Mouse (Mus musculus) forebrain, embryonic 14.5 days (tissue): ENCODE results near the gene Tpbpa. TPM values are rescaled to one million over a fixed set of nuclear protein-coding genes. Genes with fewer than 3 reads are reported as not detected.
"Not testable (repeated sequence)": the region's sequence is repeated elsewhere in the genome, so short reads cannot be mapped to it uniquely, and the experiment has no call there.

Source experiments
- ATAC-seq: fragments of 200-750 bp; cut with Nextera tagmentation; 2 replicates; pipeline ENCODE4 v1.8.0; 2017; ENCODE audit warnings: mild to moderate bottlenecking, moderate library complexity
- DNase-seq: peaks from one replicate; pipeline ENCODE4 v3.0.0-alpha.2; 2015; ENCODE audit warnings: low spot score
- H3K27ac ChIP-seq: fragments of 300-500 bp; sonication (generic); 2 replicates; pipeline ENCODE4 v1.5.1; 2014; ENCODE audit warnings: low read depth, mild to moderate bottlenecking, control low read depth, low read length, moderate library complexity
- H3K27me3 ChIP-seq: fragments of 300-500 bp; sonication (generic); replicated peaks from 2 replicates; pipeline ENCODE4 v1.6.1; 2014; ENCODE audit warnings: low read length, control low read depth, mixed read lengths; ENCODE audit not compliant: control insufficient read depth, insufficient read depth
- H3K36me3 ChIP-seq: fragments of 300-500 bp; sonication (generic); 2 replicates; pipeline ENCODE4 v1.6.1; 2014; ENCODE audit warnings: low read length, control low read depth; ENCODE audit not compliant: control insufficient read depth, insufficient read depth
- H3K4me1 ChIP-seq: fragments of 300-500 bp; sonication (generic); 2 replicates; pipeline ENCODE4 v1.6.1; 2014; ENCODE audit warnings: antibody characterized with exemption, low read length, control low read depth; ENCODE audit not compliant: control insufficient read depth, insufficient read depth
- H3K4me2 ChIP-seq: fragments of 300-500 bp; sonication (generic); 2 replicates; pipeline ENCODE4 v1.6.1; 2014; ENCODE audit warnings: mild to moderate bottlenecking, control low read depth, low read length
- H3K4me3 ChIP-seq: fragments of 300-500 bp; sonication (generic); 2 replicates; pipeline ENCODE4 v1.5.1; 2014; ENCODE audit warnings: low read depth, low read length, control low read depth
- H3K9ac ChIP-seq: fragments of 300-500 bp; sonication (generic); 2 replicates; pipeline ENCODE4 v1.6.1; 2014; ENCODE audit warnings: mild to moderate bottlenecking, low read length, control low read depth, moderate library complexity
- H3K9me3 ChIP-seq: fragments of 300-500 bp; sonication (generic); replicated peaks from 2 replicates; pipeline ENCODE4 v1.6.1; 2016; ENCODE audit warnings: low read length, control low read depth, mixed read lengths; ENCODE audit not compliant: control insufficient read depth
- WGBS: fragments of 180-500 bp; shearing (Covaris S2); extraction: QIAGEN DNeasy Blood & Tissue Kit; methylation state at CpG from one replicate; pipeline ENCODE4 v1.1.7; 2014; 5-methylcytosine and 5-hydroxymethylcytosine counted together
- polyA plus RNA-seq: library from polyadenylated mRNA; unstranded; fragments of >200 nt; fragmentation: Nextera tagmentation; extraction: Ambion mirVana; gene quantifications from 2 replicates; pipeline ENCODE4 v1.2.1, GENCODE M21; 2014

The Tpbpa gene
- polyA plus RNA-seq, 1 experiment from 2014 or later: not detected

GRCm38 (mm10) chr13:60896794-60897193, 45.0 kb downstream of the Tpbpa start, which contains the start of gene Gm49392:
Gene Gm49392, minus strand, starts transcription at chr13:60896894.
- H3K36me3 ChIP-seq, H3K27me3 ChIP-seq, H3K27ac ChIP-seq, H3K9me3 ChIP-seq, H3K4me2 ChIP-seq, H3K9ac ChIP-seq, DNase-seq, ATAC-seq, H3K4me1 ChIP-seq, H3K4me3 ChIP-seq: not testable (repeated sequence)
- 90% methylated on average over 6 of the region's 8 CpGs for WGBS

DNA sequence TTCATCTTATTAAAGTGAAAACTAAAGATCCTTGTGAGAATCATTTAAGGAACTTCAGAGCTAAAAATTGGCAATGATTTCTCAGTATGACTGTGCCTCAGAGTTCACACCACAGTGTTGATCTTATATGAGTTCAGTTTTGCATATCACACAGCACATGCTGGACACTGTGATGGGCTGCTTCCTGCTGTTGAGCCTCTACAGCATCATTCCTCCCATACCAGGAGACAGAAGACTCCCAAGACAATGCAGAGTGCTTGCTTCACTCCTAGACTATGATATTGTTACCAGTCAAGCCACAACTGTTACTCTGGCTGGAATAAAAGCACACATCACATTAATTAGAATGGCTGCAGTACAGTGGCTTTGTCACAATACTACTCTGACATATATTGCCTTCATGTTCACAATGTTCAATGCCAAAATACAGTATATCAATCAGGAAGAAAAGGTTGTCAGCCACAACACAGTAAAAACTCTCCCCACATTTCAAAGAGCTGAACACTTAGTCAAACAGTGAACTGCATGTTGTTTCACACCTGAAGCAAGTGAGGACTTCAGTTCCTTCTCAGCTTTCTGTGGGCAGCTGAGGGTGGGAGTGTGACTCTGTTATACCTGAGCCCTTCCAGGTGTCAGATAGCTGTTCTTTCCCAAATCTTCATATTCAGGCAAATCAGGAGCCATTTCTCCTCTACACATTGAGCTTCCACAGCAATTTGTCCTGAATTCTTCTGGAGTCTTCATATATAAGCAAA, 46.2 kb downstream of the Tpbpa start:
- no peaks in the 10 kb centered on the region for H3K9me3 ChIP-seq
- H3K36me3 ChIP-seq: no peaks in the 10 kb centered on the region
- DNase-seq (no peak), ATAC-seq (no peak)
- no peaks in the 10 kb centered on the region for H3K4me1 ChIP-seq
- H3K27ac ChIP-seq: no peak overlapping the region
- H3K4me3 ChIP-seq: no peak overlapping the region
- H3K9ac ChIP-seq: no peak overlapping the region
- H3K27me3 ChIP-seq: no peaks in the 10 kb centered on the region
- H3K4me2 ChIP-seq: no peak overlapping the region

DNA sequence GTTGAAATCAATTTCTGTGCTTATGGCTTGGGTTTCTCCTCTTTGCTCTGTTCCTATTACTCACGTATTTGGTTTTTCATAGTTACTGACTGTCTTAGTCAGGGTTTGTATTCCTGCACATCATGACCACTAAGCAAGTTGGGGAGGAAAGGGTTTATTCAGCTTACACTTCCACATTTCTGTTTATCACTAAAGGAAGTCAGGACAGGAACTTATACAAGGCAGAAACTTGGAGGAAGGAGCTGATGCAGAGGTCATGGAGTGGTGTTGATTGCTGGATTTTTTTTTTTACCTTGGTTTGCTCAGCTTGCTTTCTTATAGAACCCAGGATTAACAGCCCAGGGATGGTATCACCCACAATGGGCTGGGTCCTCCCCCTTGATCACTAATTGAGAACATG, 49.5 kb downstream of the Tpbpa start:
- H3K9me3 ChIP-seq: no peaks in the 10 kb centered on the region
- H3K4me3 ChIP-seq: no peak overlapping the region
- no peak for DNase-seq
- no peak overlapping the region for H3K4me2 ChIP-seq
- no peak for ATAC-seq
- H3K36me3 ChIP-seq: no peaks in the 10 kb centered on the region
- no peaks in the 10 kb centered on the region for H3K4me1 ChIP-seq
- H3K27me3 ChIP-seq: no peaks in the 10 kb centered on the region
- WGBS: 85% methylated on average over 1 of the region's 1 CpGs
- no peak overlapping the region for H3K27ac ChIP-seq
- no peak overlapping the region for H3K9ac ChIP-seq

Other genes with a start within 250 kb of the Tpbpa start
- gene BC051665, start 155.6 kb downstream of the Tpbpa start, polyA plus RNA-seq: not detected in 2 replicates
- not detected in 2 replicates for gene Ctsll3, start 139.1 kb downstream of the Tpbpa start, polyA plus RNA-seq
- 0.36 TPM in 1 of 2 replicates, not detected in the other for gene 4930486L24Rik, start 77.5 kb downstream of the Tpbpa start, polyA plus RNA-seq
- gene Gm49392, start 45.1 kb downstream of the Tpbpa start, polyA plus RNA-seq: 0.17 TPM in 1 of 2 replicates, not detected in the other
- 1.2 and 2.4 TPM in 2 replicates for gene Ctla2b, start 44.5 kb downstream of the Tpbpa start, polyA plus RNA-seq
- not detected in 2 replicates for gene Tpbpb, start 37.1 kb downstream of the Tpbpa start, polyA plus RNA-seq
- gene Gm49393, start 6.4 kb downstream of the Tpbpa start, polyA plus RNA-seq: not detected in 2 replicates
- gene Gm49391, start 5.4 kb downstream of the Tpbpa start, polyA plus RNA-seq: 2.0 TPM in 1 of 2 replicates, not detected in the other
- gene Ctla2a, start 5.4 kb downstream of the Tpbpa start, polyA plus RNA-seq: 13.2 and 15.0 TPM in 2 replicates
- gene Ctsj, start 64.0 kb upstream of the Tpbpa start, polyA plus RNA-seq: not detected in 2 replicates
- not detected in 2 replicates for gene Ctsq, start 98.6 kb upstream of the Tpbpa start, polyA plus RNA-seq
- not detected in 2 replicates for gene Ctsr, start 222.3 kb upstream of the Tpbpa start, polyA plus RNA-seq